Mouse (Mus musculus) neural tube, embryonic 10.5 days (tissue): ENCODE results near the gene Pip4p1.
"Not testable (repeated sequence)": the region's sequence is repeated elsewhere in the genome, so short reads cannot be mapped to it uniquely, and the experiment has no call there.

ENCODE experiments used
- DNase-seq: peaks from one replicate; pipeline ENCODE4 v3.0.0-alpha.2; 2017; ENCODE audit warnings: low spot score; ENCODE audit errors: extremely low spot score

Pip4p1 gene

GRCm38 (mm10) chr14:50930754-50931492 lies at the start of gene Pip4p1, which contains the start of gene Pnp:
Pip4p1 (minus strand) TSS chr14:50930856.
Pnp (plus strand) TSS chr14:50931082.
- DNase-seq, result peak; percentile 97

- DNase-seq, result no peak
Observed at GRCm38 (mm10) chr14:50979631-50980030, 49.0 kb upstream of the Pip4p1 start.

GRCm38 (mm10) chr14:50978451-50978850 lies 47.8 kb upstream of the Pip4p1 start:
- DNase-seq, result not testable (repeated sequence)

- peak; percentile 17 for DNase-seq
Observed at GRCm38 (mm10) chr14:50976674-50977073, 46.0 kb upstream of the Pip4p1 start.

GRCm38 (mm10) chr14:50975001-50975400 lies 44.3 kb upstream of the Pip4p1 start:
- no peak for DNase-seq

- DNase-seq, result no peak
Observed at GRCm38 (mm10) chr14:50973700-50974099, 43.0 kb upstream of the Pip4p1 start.

- DNase-seq, result not testable (repeated sequence)
Observed at GRCm38 (mm10) chr14:50973054-50973453, 42.4 kb upstream of the Pip4p1 start.

- no peak for DNase-seq
Observed at GRCm38 (mm10) chr14:50970822-50971221, 40.2 kb upstream of the Pip4p1 start.

- no peak for DNase-seq
Observed at GRCm38 (mm10) chr14:50969558-50970544, 39.2 kb upstream of the Pip4p1 start.

GRCm38 (mm10) chr14:50969041-50969440 lies 38.4 kb upstream of the Pip4p1 start:
- no peak for DNase-seq

GRCm38 (mm10) chr14:50968216-50968980 lies 37.7 kb upstream of the Pip4p1 start:
- no peak for DNase-seq

GRCm38 (mm10) chr14:50958289-50958995 lies 27.8 kb upstream of the Pip4p1 start:
- not testable (repeated sequence) for DNase-seq

- not testable (repeated sequence) for DNase-seq
Observed at GRCm38 (mm10) chr14:50957146-50957545, 26.5 kb upstream of the Pip4p1 start.

GRCm38 (mm10) chr14:50956724-50957123 lies 26.1 kb upstream of the Pip4p1 start:
- not testable (repeated sequence) for DNase-seq

GRCm38 (mm10) chr14:50955942-50956508 lies 25.4 kb upstream of the Pip4p1 start, which contains the start of gene Pnp2:
Pnp2 (plus strand) TSS chr14:50955992.
- peak; percentile 35 for DNase-seq

- no peak for DNase-seq
Observed at GRCm38 (mm10) chr14:50955487-50955886, 24.8 kb upstream of the Pip4p1 start.

GRCm38 (mm10) chr14:50945526-50945925 lies 14.9 kb upstream of the Pip4p1 start:
- DNase-seq, result not testable (repeated sequence)

- not testable (repeated sequence) for DNase-seq
Observed at GRCm38 (mm10) chr14:50945081-50945480, 14.4 kb upstream of the Pip4p1 start.

- DNase-seq, result not testable (repeated sequence)
Observed at GRCm38 (mm10) chr14:50944668-50945033, 14.0 kb upstream of the Pip4p1 start.
